Mouse (Mus musculus) embryonic fibroblast, embryonic 13.5 days (primary cell): Measurements from ENCODE around the gene Tns1. TPM values are rescaled to one million over a fixed set of nuclear protein-coding genes. Genes with fewer than 3 reads are reported as not detected.

Experiments
- H3K27ac ChIP-seq: 2 replicates; pipeline ENCODE4 v1.5.1; 2012; ENCODE audit warnings: low read length, control low read depth, inconsistent platforms; ENCODE audit not compliant: insufficient read depth
- H3K4me1 ChIP-seq: 2 replicates; pipeline ENCODE4 v1.6.1; 2011; ENCODE audit warnings: low read length; ENCODE audit not compliant: control insufficient read depth, insufficient read depth
- H3K4me3 ChIP-seq: 2 replicates; pipeline ENCODE4 v1.5.1; 2011; ENCODE audit warnings: mild to moderate bottlenecking, control low read depth, low read length; ENCODE audit not compliant: insufficient read depth
- CTCF ChIP-seq: IDR thresholded peaks from 2 replicates; pipeline ENCODE4 v1.5.1; 2011; ENCODE audit warnings: mild to moderate bottlenecking, control low read depth, low read length, moderate library complexity, borderline replicate concordance; ENCODE audit not compliant: insufficient read depth
- POLR2A ChIP-seq: IDR thresholded peaks from 2 replicates; pipeline ENCODE4 v1.6.1; 2011; ENCODE audit warnings: low read depth, mild to moderate bottlenecking, control low read depth, low read length, moderate library complexity
- polyA plus RNA-seq: library from polyadenylated mRNA; stranded (reverse); fragments of >200 nt; gene quantifications from 2 replicates; pipeline ENCODE4 v1.2.4, GENCODE M21; 2011; ENCODE audit warnings: low read depth; ENCODE audit not compliant: missing spikeins, insufficient read length

The Tns1 gene
- polyA plus RNA-seq, 1 experiment = 122 TPM

DNA sequence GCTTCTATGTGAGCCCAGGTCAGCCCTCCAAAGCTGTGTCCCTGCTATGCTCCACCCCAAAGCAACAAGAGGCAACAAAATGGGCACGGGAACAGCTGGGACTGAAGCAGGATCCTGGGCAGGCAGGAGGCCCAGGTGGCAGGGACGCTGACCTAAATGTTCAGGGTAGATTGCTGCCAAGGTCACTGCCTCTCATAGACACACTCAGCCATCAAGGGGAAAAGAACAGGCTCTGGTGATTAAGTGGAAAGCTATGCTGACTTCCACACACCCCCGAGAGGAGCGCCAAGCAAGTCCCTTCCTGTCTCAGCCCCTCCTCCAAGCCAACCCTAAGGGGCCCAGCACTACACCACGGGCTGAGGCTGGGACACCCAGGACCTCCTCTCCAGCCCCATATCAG is 115.8 kb downstream of the Tns1 start:
- Histone ChIP-seq H3K4me1 (peaks cover 30% of the 10 kb centered on the region), H3K4me3 (no peak overlapping the region), H3K27ac (peak overlapping the region; percentile 89)
- TF ChIP-seq CTCF = no peak
- no peak for TF ChIP-seq POLR2A

- Histone ChIP-seq H3K4me1 (peaks cover 30% of the 10 kb centered on the region), H3K27ac (peak overlapping the region; percentile 89), H3K4me3 (no peak overlapping the region)
- no peak for TF ChIP-seq CTCF
- no peak for TF ChIP-seq POLR2A
These were observed 116.7 kb downstream of the Tns1 start for GRCm38 (mm10) chr1:74007398-74008050.

- Histone ChIP-seq H3K4me3 (no peak overlapping the region), H3K27ac (no peak overlapping the region), H3K4me1 (peaks cover 38% of the 10 kb centered on the region)
- TF ChIP-seq CTCF = no peak
- TF ChIP-seq POLR2A = no peak
These were observed 119.2 kb downstream of the Tns1 start for GRCm38 (mm10) chr1:74005020-74005419.

GRCm38 (mm10) chr1:74003723-74004122 is 120.5 kb downstream of the Tns1 start:
- H3K4me1 ChIP-seq = peaks cover 41% of the 10 kb centered on the region
- TF ChIP-seq CTCF = no peak
- no peak for TF ChIP-seq POLR2A
- no peak overlapping the region for H3K27ac ChIP-seq
- H3K4me3 ChIP-seq = no peak overlapping the region

GRCm38 (mm10) chr1:74001449-74001820 is 122.8 kb downstream of the Tns1 start:
- Histone ChIP-seq H3K27ac (peak overlapping the region; percentile 29; the same call in 1 of the 2 replicates), H3K4me1 (peaks cover 34% of the 10 kb centered on the region), H3K4me3 (no peak overlapping the region)
- TF ChIP-seq POLR2A (no peak), CTCF (no peak)

- Histone ChIP-seq H3K4me3 (no peak overlapping the region), H3K4me1 (peaks cover 35% of the 10 kb centered on the region), H3K27ac (peak overlapping the region; percentile 29; the same call in 1 of the 2 replicates)
- no peak for TF ChIP-seq CTCF
- TF ChIP-seq POLR2A = no peak
These were observed 123.3 kb downstream of the Tns1 start for GRCm38 (mm10) chr1:74000810-74001448.

GRCm38 (mm10) chr1:74000191-74000651 is 124.0 kb downstream of the Tns1 start:
- H3K4me3 ChIP-seq = no peak overlapping the region
- H3K4me1 ChIP-seq = peaks cover 42% of the 10 kb centered on the region
- H3K27ac ChIP-seq = peak overlapping the region; percentile 80
- no peak for TF ChIP-seq CTCF
- no peak for TF ChIP-seq POLR2A

GRCm38 (mm10) chr1:73999533-73999932 is 124.7 kb downstream of the Tns1 start:
- Histone ChIP-seq H3K27ac (peak overlapping the region; percentile 80), H3K4me1 (peaks cover 42% of the 10 kb centered on the region), H3K4me3 (no peak overlapping the region)
- no peak for TF ChIP-seq POLR2A
- TF ChIP-seq CTCF = no peak

DNA sequence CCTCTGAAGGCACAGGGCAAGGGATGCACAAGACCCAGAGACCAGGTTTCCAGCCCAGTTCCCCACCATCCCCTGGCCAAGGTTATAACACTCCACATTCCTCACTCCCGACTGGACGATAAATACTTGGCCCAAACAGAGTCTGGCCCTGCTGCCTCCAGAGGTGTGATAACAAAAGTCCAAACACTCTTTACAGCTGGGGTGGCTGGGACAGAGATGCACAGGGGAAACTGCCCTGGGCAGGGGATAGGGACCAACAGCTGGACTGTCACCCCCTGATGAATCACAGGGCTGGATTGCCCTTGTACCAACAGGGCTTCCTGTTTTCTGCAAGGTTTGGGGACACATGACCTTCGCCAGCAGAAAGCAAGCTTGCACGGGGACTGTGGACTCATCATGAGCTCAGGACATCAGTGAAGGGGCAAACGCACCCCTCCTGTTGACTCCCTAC is 125.3 kb downstream of the Tns1 start:
- TF ChIP-seq CTCF (no peak), POLR2A (no peak)
- Histone ChIP-seq H3K4me3 (no peak overlapping the region), H3K27ac (peak overlapping the region; percentile 80), H3K4me1 (peaks cover 45% of the 10 kb centered on the region)
